Mouse (Mus musculus): Measurements from ENCODE around the gene Tada3. TPM values are rescaled to one million over a fixed set of nuclear protein-coding genes. Genes with fewer than 3 reads are reported as not detected.

The Tada3 gene
- total and polyA plus RNA-seq, 3 experiments, result 25.0 to 62.2 TPM; not detected in 1

GRCm38 (mm10) chr6:113351653-113352052 lies 26.0 kb downstream of the Tada3 start (continued):
- no peak for TF ChIP-seq POLR2AphosphoS5 (IDR thresholded peaks at IDR 0.05; ENCODE audit: borderline replicate concordance, low read depth, low read length)
- no peak for TF ChIP-seq JUND (IDR thresholded peaks at IDR 0.05; ENCODE audit: low read depth, low read length)
- TF ChIP-seq TBP (IDR thresholded peaks at IDR 0.05; ENCODE audit: low read depth, low read length), result 0 out of 2 replicates have a peak, but pooled peaks have one; percentile 18
- no peak for TF ChIP-seq ZC3H11A (IDR thresholded peaks at IDR 0.05; ENCODE audit: low read depth, low read length)
- TF ChIP-seq ELF1 (IDR thresholded peaks at IDR 0.05; ENCODE audit: low read depth, low read length), result no peak
- TF ChIP-seq MYC (IDR thresholded peaks at IDR 0.05; ENCODE audit: low read depth, low read length), result 0 out of 2 replicates have a peak, but pooled peaks have one; percentile 45
- 0 out of 4 replicates have a peak, but pooled peaks of 1 of the 2 experiments have one; percentile 30 for TF ChIP-seq EP300 (IDR thresholded peaks at IDR 0.05; ENCODE audit: low read depth in 1 of 2, low read length in 2 of 2)
- no peak for TF ChIP-seq CHD1 (IDR thresholded peaks at IDR 0.05; ENCODE audit: low read depth, low read length)
- TF ChIP-seq MAX (IDR thresholded peaks at IDR 0.05; ENCODE audit: low read length), result peak; percentile 55; the same call in 1 of the 2 replicates
- TF ChIP-seq ZMIZ1 (IDR thresholded peaks at IDR 0.05; ENCODE audit: low read depth, low read length), result no peak
- no peak for TF ChIP-seq MAZ (IDR thresholded peaks at IDR 0.05; ENCODE audit: low read depth, low read length)
- no peak for TF ChIP-seq POLR2AphosphoS2 (IDR thresholded peaks at IDR 0.05; ENCODE audit: low read length)
- no peak for TF ChIP-seq NRF1 (IDR thresholded peaks at IDR 0.05; ENCODE audit: insufficient read depth, low read depth, low read length, poor library complexity, severe bottlenecking)
- no peak for TF ChIP-seq USF1 (IDR thresholded peaks at IDR 0.05; ENCODE audit: low read depth, low read length)
- no peak for TF ChIP-seq SMC3 (IDR thresholded peaks at IDR 0.05; ENCODE audit: low read depth, low read length)
- no peak for TF ChIP-seq HCFC1 (IDR thresholded peaks at IDR 0.05; ENCODE audit: low read depth, low read length)
- no peak for TF ChIP-seq CHD2 (IDR thresholded peaks at IDR 0.05; ENCODE audit: low read length)
- TF ChIP-seq MXI1 (IDR thresholded peaks at IDR 0.05; ENCODE audit: low read depth, low read length), result peak; percentile 51
- no peak for TF ChIP-seq BHLHE40 (IDR thresholded peaks at IDR 0.05; ENCODE audit: borderline replicate concordance, low read depth, low read length)
- no peak for TF ChIP-seq RCOR1 (IDR thresholded peaks at IDR 0.05; ENCODE audit: low read depth, low read length)
- TF ChIP-seq CTCF (IDR thresholded peaks at IDR 0.05 in 2 of 3, conservative IDR thresholded peaks at IDR 0.05 in 1 of 3; ENCODE audit: control insufficient read depth in 1 of 3, insufficient read depth in 1 of 3, low read depth in 2 of 3, low read length in 3 of 3, poor library complexity in 1 of 3, severe bottlenecking in 1 of 3), result no peak
- no peak for TF ChIP-seq TAL1 (IDR thresholded peaks at IDR 0.05; ENCODE audit: low read length)
- no peak for TF ChIP-seq NELFE (IDR thresholded peaks at IDR 0.05; ENCODE audit: low read depth, low read length)

- Histone ChIP-seq H3K4me3 (ENCODE audit: control insufficient read depth in 1 of 2, insufficient read depth in 1 of 2, low read depth in 2 of 2, low read length in 2 of 2) (peak overlapping the region; percentile 1 to 42; a peak in 2 of 4 replicates), H3K27ac (ENCODE audit: control insufficient read depth, low read depth, low read length) (no peak overlapping the region)
- no peak for TF ChIP-seq RAD21 (IDR thresholded peaks at IDR 0.05; ENCODE audit: low read depth, low read length)
- TF ChIP-seq E2F4 (IDR thresholded peaks at IDR 0.05; ENCODE audit: borderline replicate concordance, low read depth, low read length), result no peak
- no peak for TF ChIP-seq HCFC1 (IDR thresholded peaks at IDR 0.05; ENCODE audit: low read depth, low read length)
- TF ChIP-seq ZNF384 (IDR thresholded peaks at IDR 0.05; ENCODE audit: low read depth, low read length), result no peak
- TF ChIP-seq CTCF (IDR thresholded peaks at IDR 0.05 in 2 of 3, conservative IDR thresholded peaks at IDR 0.05 in 1 of 3; ENCODE audit: control insufficient read depth in 1 of 3, insufficient read depth in 1 of 3, low read depth in 2 of 3, low read length in 3 of 3, poor library complexity in 1 of 3, severe bottlenecking in 1 of 3), result no peak
- TF ChIP-seq MXI1 (IDR thresholded peaks at IDR 0.05; ENCODE audit: low read depth, low read length), result no peak
- no peak for TF ChIP-seq CHD2 (IDR thresholded peaks at IDR 0.05; ENCODE audit: low read length)
- TF ChIP-seq USF1 (IDR thresholded peaks at IDR 0.05; ENCODE audit: low read depth, low read length), result no peak
- no peak for TF ChIP-seq ZMIZ1 (IDR thresholded peaks at IDR 0.05; ENCODE audit: low read depth, low read length)
These were observed 26.5 kb downstream of the Tada3 start for GRCm38 (mm10) chr6:113351161-113351560.

More at GRCm38 (mm10) chr6:113351161-113351560, 26.5 kb downstream of the Tada3 start:
- Histone ChIP-seq H3K79me2 (ENCODE audit: control insufficient read depth, insufficient read depth, low read length, poor library complexity) (no peaks in the 10 kb centered on the region), H3K9ac (ENCODE audit: control insufficient read depth, low read depth, low read length, poor library complexity, severe bottlenecking) (peak overlapping the region; percentile 42), H3K27me3 (ENCODE audit: control insufficient read depth in 1 of 2, insufficient read depth in 2 of 2, low read length in 2 of 2) (no peaks in the 10 kb centered on the region), H3K4me1 (ENCODE audit: control insufficient read depth in 1 of 2, insufficient read depth in 2 of 2, low read length in 2 of 2) (peaks cover 2 to 6% of the 10 kb centered on the region in 2 experiments), H3K9me3 (replicated peaks; ENCODE audit: insufficient read depth, low read length) (no peaks in the 10 kb centered on the region), H3K36me3 (ENCODE audit: control insufficient read depth in 1 of 2, insufficient read depth in 2 of 2, low read length in 2 of 2) (peaks cover 0 to 8% of the 10 kb centered on the region in 2 experiments; a peak in 2 of 4 replicates)
- no peak for DNase-seq (ENCODE audit: low read depth, low spot score)
